25 mouse cellular contexts compared by ENCODE assay signal in the genomic region with DNA sequence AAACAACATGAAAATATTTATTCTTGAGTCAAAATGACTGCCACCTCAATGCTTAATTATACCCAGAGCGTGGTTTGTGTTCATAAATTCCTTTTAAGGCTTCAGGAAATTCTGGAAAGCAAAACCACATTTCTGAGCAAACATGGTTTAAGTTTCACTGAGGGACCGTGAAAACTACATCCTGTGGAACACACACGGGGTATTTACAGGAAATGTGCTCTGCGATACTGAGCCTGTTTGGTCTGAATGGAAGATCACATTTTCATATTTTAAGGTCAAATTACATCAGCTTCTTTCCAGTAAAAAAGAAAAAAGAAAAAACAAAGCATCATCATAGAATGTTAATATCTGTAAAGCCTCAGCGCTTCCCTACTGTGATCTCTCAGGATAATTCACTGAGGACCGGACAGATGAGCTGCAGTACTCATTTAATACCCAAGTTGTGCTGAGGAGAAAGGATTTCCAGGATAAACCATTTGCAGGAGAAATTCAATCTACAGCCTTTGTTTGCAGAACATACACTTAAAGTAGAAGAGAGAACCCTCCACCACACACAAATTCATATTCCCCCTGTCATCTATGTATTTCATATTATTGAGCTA.
DNase-seq lines count a peak whose midpoint lies in the region; ATAC-seq and TF ChIP-seq lines count a peak whose summit lies in the region.
"Had no signal": no experiment of that assay in that cellular context is flagged by ENCODE, and none has a peak within 500 bp of the region (broad histone marks: within the 10 kb centered on the region; RNA-seq: fewer than 3 reads in every experiment).

No protein-coding gene starts in this region.

- no peaks in the 10 kb centered on the region for H3K4me1 ChIP-seq in kidney, postnatal 0 days (replicated peaks; ENCODE audit: insufficient read depth, low read length)
- H3K4me1 ChIP-seq: forebrain, embryonic 15.5 days; heart, embryonic 15.5 days; intestine, embryonic 15.5 days; limb, embryonic 15.5 days; liver, embryonic 15.5 days; midbrain, embryonic 10.5 days; stomach, embryonic 15.5 days had no signal

- H3K27ac ChIP-seq in kidney, postnatal 0 days: no peak overlapping the region
- H3K27ac ChIP-seq: forebrain, embryonic 15.5 days; heart, embryonic 15.5 days; intestine, embryonic 15.5 days; limb, embryonic 15.5 days; liver, embryonic 15.5 days; midbrain, embryonic 10.5 days; stomach, embryonic 15.5 days had no signal

- no peak overlapping the region for H3K9ac ChIP-seq in kidney, postnatal 0 days (ENCODE audit: low read depth, low read length)
- H3K9ac ChIP-seq: forebrain, embryonic 15.5 days; heart, embryonic 15.5 days; intestine, embryonic 15.5 days; limb, embryonic 15.5 days; liver, embryonic 15.5 days; stomach, embryonic 15.5 days had no signal

- ATAC-seq in kidney, postnatal 0 days (replicated peaks; ENCODE audit: low FRiP score, low read depth): no peak
- peak; percentile 58 to 67; a peak in 3 of 4 replicates for ATAC-seq in hematopoietic stem cell, adult 5-6 weeks (replicated peaks in 1 of 2; ENCODE audit: insufficient read depth in 1 of 2, low FRiP score in 2 of 2, low TSS enrichment in 1 of 2, low read depth in 1 of 2, poor library complexity in 2 of 2, severe bottlenecking in 2 of 2)
- ATAC-seq: forebrain, embryonic 15.5 days; hindbrain, embryonic 16.5 days; intestine, embryonic 15.5 days; lung, postnatal 0 days; midbrain, embryonic 16.5 days had no signal

- no peak overlapping the region for H3K4me3 ChIP-seq in kidney, postnatal 0 days (replicated peaks; ENCODE audit: low read depth, low read length)
- H3K4me3 ChIP-seq: forebrain, embryonic 15.5 days; heart, embryonic 15.5 days; intestine, embryonic 15.5 days; limb, embryonic 15.5 days; liver, embryonic 15.5 days; midbrain, embryonic 10.5 days; stomach, embryonic 15.5 days had no signal

- no peak overlapping the region for H3K4me2 ChIP-seq in kidney, postnatal 0 days (ENCODE audit: low read length)
- H3K4me2 ChIP-seq: forebrain, embryonic 15.5 days; heart, embryonic 15.5 days; intestine, embryonic 15.5 days; limb, embryonic 15.5 days; liver, embryonic 15.5 days; stomach, embryonic 15.5 days had no signal

- H3K36me3 ChIP-seq in kidney, postnatal 0 days (ENCODE audit: insufficient read depth, low read length): no peaks in the 10 kb centered on the region
- H3K36me3 ChIP-seq: forebrain, embryonic 15.5 days; heart, embryonic 15.5 days; intestine, embryonic 15.5 days; limb, embryonic 15.5 days; liver, embryonic 15.5 days; midbrain, embryonic 10.5 days; stomach, embryonic 15.5 days had no signal

- WGBS in kidney, postnatal 0 days: 47% methylated on average over 6 of the region's 6 CpGs

- H3K9me3 ChIP-seq in kidney, postnatal 0 days (replicated peaks; ENCODE audit: low read length): no peaks in the 10 kb centered on the region
- H3K9me3 ChIP-seq: forebrain, embryonic 15.5 days; heart, embryonic 15.5 days; intestine, embryonic 15.5 days; limb, embryonic 15.5 days; liver, embryonic 15.5 days; midbrain, embryonic 10.5 days; stomach, embryonic 15.5 days had no signal

- H3K27me3 ChIP-seq in kidney, postnatal 0 days (ENCODE audit: insufficient read depth, low read length): no peaks in the 10 kb centered on the region
- H3K27me3 ChIP-seq: forebrain, embryonic 15.5 days; heart, embryonic 15.5 days; intestine, embryonic 15.5 days; limb, embryonic 15.5 days; liver, embryonic 15.5 days; stomach, embryonic 15.5 days had no signal

- no peak for TF ChIP-seq CTCF in kidney, postnatal 0 days (IDR thresholded peaks at IDR 0.05; ENCODE audit: low read depth)

- DNase-seq in embryo, embryonic 10.5 days (ENCODE audit: low spot score): peak; percentile 21
- DNase-seq in embryo, embryonic 9.5 days (ENCODE audit: extremely low spot score): no peak
- peak; percentile 24 for DNase-seq in kidney, postnatal 0 days (ENCODE audit: low spot score)
- no peak for DNase-seq in kidney, adult 18-20 months
- DNase-seq in spleen, postnatal 14 days (ENCODE audit: low spot score in 2 of 2): no peak
- DNase-seq in frontal cortex, postnatal 25 days (ENCODE audit: low spot score in 2 of 2): no peak
- DNase-seq: adrenal gland, postnatal 10 days; cerebellum, adult 18-20 months; cerebellum, postnatal 14 days; gastrocnemius, postnatal 36 days; heart, postnatal 4 days; right cerebral cortex, adult 18-20 months; right cerebral cortex, postnatal 4 days; thymus, postnatal 36 days had no signal

Comparison
In these comparisons a context has a peak if more than half of its experiments do, and no peak if none do; other contexts are left out.
1. DNase-seq: peak in embryo, embryonic 10.5 days (single experiment) and kidney, postnatal 0 days (single experiment); none in embryo, embryonic 9.5 days (single experiment), kidney, adult 18-20 months (single experiment), spleen, postnatal 14 days (0 of 2) and frontal cortex, postnatal 25 days (0 of 2).